Mouse (Mus musculus) megakaryocyte, embryonic 14.5 days (primary cell): Measurements from ENCODE around the gene A430005L14Rik.

Experiments used
- FLI1 ChIP-seq: IDR thresholded peaks from 2 replicates; pipeline ENCODE4 v1.6.1; 2012; ENCODE audit warnings: low read length, inconsistent platforms, mixed read lengths
- GATA1 ChIP-seq: IDR thresholded peaks from 3 replicates; pipeline ENCODE4 v1.6.1; 2012; ENCODE audit warnings: mixed read lengths, low read length, inconsistent platforms, borderline replicate concordance

DNA sequence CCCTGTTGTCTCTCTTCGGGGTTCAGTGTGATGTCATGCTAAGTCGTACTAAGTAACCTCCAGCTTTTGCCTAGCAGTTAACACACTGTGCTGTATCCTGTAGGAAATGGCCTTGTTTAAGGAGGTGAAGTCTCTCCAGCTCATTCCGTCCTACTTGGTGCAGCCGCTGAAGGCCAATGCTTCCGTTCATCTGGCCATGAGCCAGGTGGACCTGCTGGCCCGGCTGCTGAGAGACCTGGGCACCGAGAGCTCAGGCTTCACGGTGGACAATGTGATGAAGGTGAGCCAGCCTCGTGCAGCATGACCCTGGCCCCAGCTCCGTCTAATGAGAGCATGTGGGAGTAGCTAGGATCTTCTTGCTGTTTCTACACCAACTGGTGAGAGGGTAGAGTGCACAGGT is 35.7 kb downstream of the A430005L14Rik start:
- no peak for TF ChIP-seq GATA1
- no peak for TF ChIP-seq FLI1
